Mouse (Mus musculus): ENCODE results near the gene Sgms1.

GRCm38 (mm10) chr19:32211293-32211585, 178.3 kb downstream of the Sgms1 start:
- TF ChIP-seq CTCF (conservative IDR thresholded peaks at IDR 0.05; ENCODE audit: insufficient read depth, insufficient read length, low read depth, low read length) (no peak), POLR2A (IDR thresholded peaks at IDR 0.05; ENCODE audit: low read depth, low read length) (no peak)
